Comparison of ENCODE assay signal across 9 mouse cellular contexts in the genomic region with DNA sequence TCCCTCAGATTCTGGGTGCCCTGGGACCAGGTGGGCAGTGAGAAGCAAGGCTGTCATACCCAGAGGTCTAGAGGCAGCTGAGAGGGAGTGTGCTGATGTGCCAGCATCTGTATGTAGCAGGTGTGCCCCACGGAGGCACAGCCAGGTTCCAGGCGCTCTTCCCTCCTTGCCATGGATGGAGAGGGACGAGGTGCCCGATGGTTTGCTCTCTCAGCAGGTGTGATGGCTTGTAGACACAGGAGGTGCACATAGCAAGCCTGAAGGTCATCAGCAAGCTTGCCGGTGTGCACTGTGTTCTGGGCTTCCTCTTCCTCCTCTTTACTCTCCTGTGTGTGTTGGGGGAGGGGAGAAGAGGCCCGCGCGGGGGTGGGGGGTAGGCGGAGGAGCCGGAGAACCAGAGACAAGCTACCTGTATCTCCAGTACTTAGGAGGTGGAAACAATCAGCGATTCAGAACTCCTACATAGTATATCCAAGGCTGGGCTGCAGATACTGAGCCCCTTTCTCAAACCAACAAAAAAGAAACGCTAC. TPM values are rescaled to one million over a fixed set of nuclear protein-coding genes. Genes with fewer than 3 reads are reported as not detected.
DNase-seq lines count a peak whose midpoint lies in the region; ATAC-seq and TF ChIP-seq lines count a peak whose summit lies in the region.
"Had no signal": no experiment of that assay in that cellular context is flagged by ENCODE, and none has a peak within 500 bp of the region (broad histone marks: within the 10 kb centered on the region; RNA-seq: fewer than 3 reads in every experiment).

No protein-coding gene starts in this region.

- no peaks in the 10 kb centered on the region for H3K27me3 ChIP-seq in liver, postnatal 0 days (ENCODE audit: insufficient read depth, low read length)

- 20% methylated on average over 12 of the region's 12 CpGs for WGBS in liver, postnatal 0 days (ENCODE audit: insufficient replicate concordance)

- H3K4me2 ChIP-seq in liver, postnatal 0 days (ENCODE audit: low read depth, low read length): peak overlapping the region; percentile 69

- no peaks in the 10 kb centered on the region for H3K36me3 ChIP-seq in liver, postnatal 0 days (replicated peaks; ENCODE audit: insufficient read depth, low read length)

- peaks cover 29% of the 10 kb centered on the region for H3K4me1 ChIP-seq in liver, postnatal 0 days (ENCODE audit: insufficient read depth)

- TF ChIP-seq CTCF in gastrocnemius, adult 2 months (IDR thresholded peaks at IDR 0.05): no peak
- TF ChIP-seq CTCF in liver, postnatal 0 days (IDR thresholded peaks at IDR 0.05; ENCODE audit: low read depth): no peak

- peak overlapping the region; percentile 88 for H3K27ac ChIP-seq in gastrocnemius, adult 2 months
- no peak overlapping the region for H3K27ac ChIP-seq in liver, postnatal 0 days (ENCODE audit: low read depth)

- DNase-seq in gastrocnemius, adult 2 months: no peak
- DNase-seq in gastrocnemius, adult 8-10 months (ENCODE audit: low spot score in 2 of 2): no peak
- DNase-seq in spleen, postnatal 36 days (ENCODE audit: low spot score in 2 of 2): peak; percentile 39 to 47
- DNase-seq in spleen, postnatal 4 days (ENCODE audit: low spot score in 2 of 2): no peak
- DNase-seq in liver, postnatal 0 days: no peak
- DNase-seq in cerebellum, adult 8-10 months: no peak
- no peak for DNase-seq in frontal cortex, adult 2 months (ENCODE audit: extremely low spot score in 1 of 2, low spot score in 1 of 2)
- no peak for DNase-seq in frontal cortex, postnatal 10 days (ENCODE audit: low spot score in 2 of 2)
- DNase-seq: right cerebral cortex, adult 18-20 months had no signal

- H3K9me3 ChIP-seq in liver, postnatal 0 days (ENCODE audit: low read length): no peaks in the 10 kb centered on the region

- H3K9ac ChIP-seq in liver, postnatal 0 days (replicated peaks): no peak overlapping the region

- no peak for TF ChIP-seq EP300 in liver, postnatal 0 days (IDR thresholded peaks at IDR 0.05; ENCODE audit: low read depth)

- intact Hi-C loops in gastrocnemius, adult 2 months (cut with DNase I): no loop called here

- no peak for ATAC-seq in liver, postnatal 0 days

- peak overlapping the region; percentile 70 for H3K4me3 ChIP-seq in gastrocnemius, adult 2 months
- peak overlapping the region; percentile 26; the same call in 1 of the 2 replicates for H3K4me3 ChIP-seq in liver, postnatal 0 days (ENCODE audit: low read depth, low read length)

RNA-seq across cellular contexts. Expression of a gene that starts 24.4 kb away (rescaled TPM):
- 100 to 1,000 TPM; 189 to 247 TPM for total RNA-seq in gastrocnemius, adult 2 months (2021)
- total RNA-seq in gastrocnemius, adult 8-10 months (2022): 100 to 1,000 TPM; 189 to 214 (median 212) TPM
- polyA plus RNA-seq in liver, postnatal 0 days (2015; fragmentation: Nextera tagmentation; extraction: Ambion mirVana): 258 and 261 TPM in 2 replicates
- polyA plus RNA-seq in frontal cortex, adult 2 months (2012; rRNA removed): 198 and 213 TPM in 2 replicates

RNA-seq across cellular contexts. Expression of a gene that starts 52.1 kb away (rescaled TPM):
- total RNA-seq in gastrocnemius, adult 2 months (2021): under 1 TPM; 0.43 to 0.84 TPM
- total RNA-seq in gastrocnemius, adult 8-10 months (2022): under 1 TPM; 0.17 to 0.61 (median 0.31) TPM
- polyA plus RNA-seq in liver, postnatal 0 days (2015; fragmentation: Nextera tagmentation; extraction: Ambion mirVana): 0.56 and 0.71 TPM in 2 replicates
- polyA plus RNA-seq in frontal cortex, adult 2 months (2012; rRNA removed): 15.5 and 17.0 TPM in 2 replicates

Comparison
In these comparisons a context has a peak if more than half of its experiments do, and no peak if none do; other contexts are left out.
1. DNase-seq: peak in spleen, postnatal 36 days (2 of 2); none in gastrocnemius, adult 2 months (single experiment), gastrocnemius, adult 8-10 months (0 of 2), spleen, postnatal 4 days (0 of 2), liver, postnatal 0 days (single experiment), cerebellum, adult 8-10 months (single experiment), frontal cortex, adult 2 months (0 of 2) and frontal cortex, postnatal 10 days (0 of 2).